Mouse (Mus musculus): ENCODE measurements around the gene Surf4. TPM values are rescaled to one million over a fixed set of nuclear protein-coding genes. Genes with fewer than 3 reads are reported as not detected.

The Surf4 gene
- polyA plus RNA-seq, 1 experiment from 2014 or later: 202 TPM

GRCm38 (mm10) chr2:26954735-26955395, 21.1 kb upstream of the Surf4 start:
- no peak overlapping the region for H3K27ac ChIP-seq (ENCODE audit: poor library complexity, severe bottlenecking)
- no peaks in the 10 kb centered on the region for H3K27me3 ChIP-seq (replicated peaks)
- H3K9me3 ChIP-seq (replicated peaks): no peaks in the 10 kb centered on the region
- H3K4me3 ChIP-seq: no peak overlapping the region
- no peak for ATAC-seq (ENCODE audit: insufficient number of reproducible peaks, low FRiP score)
- no peaks in the 10 kb centered on the region for H3K4me1 ChIP-seq (replicated peaks)
- H3K36me3 ChIP-seq: peaks cover 92% of the 10 kb centered on the region
- 86% methylated on average over 2 of the region's 2 CpGs for WGBS
- no peak overlapping the region for H3K4me2 ChIP-seq
- H3K9ac ChIP-seq: no peak overlapping the region

GRCm38 (mm10) chr2:26952866-26953265, 19.1 kb upstream of the Surf4 start:
- no peaks in the 10 kb centered on the region for H3K9me3 ChIP-seq (replicated peaks)
- H3K27ac ChIP-seq (ENCODE audit: poor library complexity, severe bottlenecking): no peak overlapping the region
- H3K4me1 ChIP-seq (replicated peaks): no peaks in the 10 kb centered on the region
- no peak for ATAC-seq (ENCODE audit: insufficient number of reproducible peaks, low FRiP score)
- H3K4me2 ChIP-seq: no peak overlapping the region
- WGBS: 82% methylated on average over 8 of the region's 8 CpGs
- H3K27me3 ChIP-seq (replicated peaks): no peaks in the 10 kb centered on the region
- H3K4me3 ChIP-seq: no peak overlapping the region
- H3K36me3 ChIP-seq: peaks cover 85% of the 10 kb centered on the region
- no peak overlapping the region for H3K9ac ChIP-seq

- H3K9me3 ChIP-seq (replicated peaks): no peaks in the 10 kb centered on the region
- no peak overlapping the region for H3K4me3 ChIP-seq
- no peak overlapping the region for H3K9ac ChIP-seq
- H3K4me2 ChIP-seq: no peak overlapping the region
- peaks cover 78% of the 10 kb centered on the region for H3K36me3 ChIP-seq
- WGBS: 87% methylated on average over 4 of the region's 4 CpGs
- H3K4me1 ChIP-seq (replicated peaks): no peaks in the 10 kb centered on the region
- no peak overlapping the region for H3K27ac ChIP-seq (ENCODE audit: poor library complexity, severe bottlenecking)
- no peaks in the 10 kb centered on the region for H3K27me3 ChIP-seq (replicated peaks)
- no peak for ATAC-seq (ENCODE audit: insufficient number of reproducible peaks, low FRiP score)
Observed at GRCm38 (mm10) chr2:26952193-26952592, 18.5 kb upstream of the Surf4 start.

DNA sequence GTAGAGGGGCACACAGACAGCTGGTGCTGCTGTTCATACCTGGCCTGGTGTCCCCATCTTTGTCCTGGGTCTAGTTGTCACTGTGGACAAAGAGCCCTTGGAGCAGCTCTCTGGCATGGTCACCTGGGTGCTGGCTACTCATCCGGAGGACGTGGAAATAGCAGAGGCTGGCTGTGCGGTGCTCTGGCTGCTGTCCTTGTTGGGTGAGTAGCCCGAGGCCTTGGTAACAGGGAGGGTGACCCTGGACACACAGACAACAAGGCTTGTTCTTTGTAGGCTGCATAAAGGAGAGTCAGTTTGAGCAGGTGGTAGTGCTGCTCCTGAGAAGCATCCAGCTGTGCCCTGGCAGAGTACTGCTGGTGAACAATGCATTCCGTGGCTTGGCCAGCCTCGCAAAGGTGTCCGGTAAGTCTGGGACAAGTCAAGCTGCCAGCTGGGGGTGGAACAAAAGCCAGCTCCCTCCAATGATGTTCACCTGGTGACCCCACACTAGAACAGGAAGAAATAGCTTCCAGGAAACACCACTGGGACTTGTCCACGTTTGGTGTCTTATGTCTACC, 17.7 kb upstream of the Surf4 start:
- Histone ChIP-seq H3K27me3 (replicated peaks) (no peaks in the 10 kb centered on the region), H3K36me3 (peaks cover 75% of the 10 kb centered on the region), H3K9me3 (replicated peaks) (no peaks in the 10 kb centered on the region), H3K4me3 (no peak overlapping the region), H3K9ac (no peak overlapping the region), H3K4me1 (replicated peaks) (no peaks in the 10 kb centered on the region), H3K27ac (ENCODE audit: poor library complexity, severe bottlenecking) (no peak overlapping the region), H3K4me2 (no peak overlapping the region)
- 86% methylated on average over 8 of the region's 8 CpGs for WGBS
- ATAC-seq (ENCODE audit: insufficient number of reproducible peaks, low FRiP score): no peak

GRCm38 (mm10) chr2:26950411-26950810, 16.7 kb upstream of the Surf4 start:
- Histone ChIP-seq H3K9me3 (replicated peaks) (no peaks in the 10 kb centered on the region), H3K4me3 (no peak overlapping the region), H3K4me2 (no peak overlapping the region), H3K27me3 (replicated peaks) (0 out of 2 replicates have a peak, but pooled peaks cover 2% of the 10 kb centered on the region), H3K9ac (no peak overlapping the region), H3K36me3 (peaks cover 66% of the 10 kb centered on the region), H3K27ac (ENCODE audit: poor library complexity, severe bottlenecking) (no peak overlapping the region), H3K4me1 (replicated peaks) (no peaks in the 10 kb centered on the region)
- no peak for ATAC-seq (ENCODE audit: insufficient number of reproducible peaks, low FRiP score)
- 82% methylated on average over 2 of the region's 2 CpGs for WGBS

DNA sequence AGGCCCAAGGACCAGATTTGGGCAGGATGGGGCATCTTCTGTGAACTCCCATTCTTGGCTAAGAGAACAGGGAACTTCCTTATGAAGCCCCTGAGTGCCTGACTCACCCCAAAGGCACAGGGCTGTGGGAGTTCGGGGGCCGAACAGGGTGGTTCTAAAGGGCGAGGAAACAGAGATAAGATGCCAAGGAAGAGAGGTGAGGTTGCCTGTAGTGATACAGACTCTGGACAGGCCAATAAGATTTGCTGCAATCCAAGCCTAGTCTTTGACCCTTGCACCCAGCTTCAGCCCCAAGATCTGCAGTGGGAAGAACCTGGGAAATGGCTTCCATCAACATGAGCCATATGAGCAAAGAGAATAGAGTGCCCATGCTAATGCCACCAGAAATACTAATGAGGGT, 9.5 kb upstream of the Surf4 start:
- WGBS: 64% methylated on average over 3 of the region's 3 CpGs
- no peaks in the 10 kb centered on the region for H3K9me3 ChIP-seq (replicated peaks)
- no peak overlapping the region for H3K4me2 ChIP-seq
- no peak overlapping the region for H3K4me3 ChIP-seq
- 0 out of 2 replicates have a peak, but pooled peaks cover 3% of the 10 kb centered on the region for H3K27me3 ChIP-seq (replicated peaks)
- H3K36me3 ChIP-seq: 0 out of 2 replicates have a peak, but pooled peaks cover 6% of the 10 kb centered on the region
- no peak overlapping the region for H3K9ac ChIP-seq
- ATAC-seq (ENCODE audit: insufficient number of reproducible peaks, low FRiP score): no peak
- no peaks in the 10 kb centered on the region for H3K4me1 ChIP-seq (replicated peaks)
- no peak overlapping the region for H3K27ac ChIP-seq (ENCODE audit: poor library complexity, severe bottlenecking)

GRCm38 (mm10) chr2:26941539-26941938, 7.8 kb upstream of the Surf4 start:
- Histone ChIP-seq H3K36me3 (0 out of 2 replicates have a peak, but pooled peaks cover 2% of the 10 kb centered on the region), H3K4me1 (replicated peaks) (no peaks in the 10 kb centered on the region), H3K4me3 (no peak overlapping the region), H3K27me3 (replicated peaks) (0 out of 2 replicates have a peak, but pooled peaks cover 3% of the 10 kb centered on the region), H3K4me2 (no peak overlapping the region), H3K27ac (ENCODE audit: poor library complexity, severe bottlenecking) (no peak overlapping the region), H3K9me3 (replicated peaks) (no peaks in the 10 kb centered on the region), H3K9ac (no peak overlapping the region)
- ATAC-seq (ENCODE audit: insufficient number of reproducible peaks, low FRiP score): peak; percentile 57; the same call in 1 of the 2 replicates
- WGBS: 34% methylated on average over 5 of the region's 5 CpGs

DNA sequence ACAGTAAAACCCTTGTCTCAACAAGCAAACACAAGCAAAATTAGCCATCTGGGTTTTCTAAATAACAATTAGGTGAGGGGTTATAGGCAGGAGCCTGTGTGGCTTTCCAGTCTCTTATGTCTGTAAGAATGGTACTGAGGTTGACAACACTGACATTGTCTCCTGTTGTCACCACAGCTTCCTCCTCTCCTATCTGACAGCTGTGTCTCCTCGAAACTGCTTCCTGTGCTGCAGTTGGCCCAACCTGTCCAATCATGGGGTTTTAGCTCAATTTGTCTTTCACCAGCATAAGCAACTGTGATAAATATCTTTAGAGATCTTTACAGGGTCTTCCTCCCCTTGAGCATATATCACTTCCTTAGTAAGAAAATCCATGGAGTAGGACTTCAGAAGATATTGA, 2.7 kb upstream of the Surf4 start:
- no peak overlapping the region for H3K27ac ChIP-seq (ENCODE audit: poor library complexity, severe bottlenecking)
- WGBS: 44% methylated on average over 1 of the region's 1 CpGs
- H3K4me2 ChIP-seq: no peak overlapping the region
- H3K4me3 ChIP-seq: no peak overlapping the region
- peaks cover 11% of the 10 kb centered on the region for H3K4me1 ChIP-seq (replicated peaks)
- H3K9me3 ChIP-seq (replicated peaks): no peaks in the 10 kb centered on the region
- H3K9ac ChIP-seq: no peak overlapping the region
- no peak for ATAC-seq (ENCODE audit: insufficient number of reproducible peaks, low FRiP score)
- no peaks in the 10 kb centered on the region for H3K27me3 ChIP-seq (replicated peaks)
- H3K36me3 ChIP-seq: peaks cover 5% of the 10 kb centered on the region

DNA sequence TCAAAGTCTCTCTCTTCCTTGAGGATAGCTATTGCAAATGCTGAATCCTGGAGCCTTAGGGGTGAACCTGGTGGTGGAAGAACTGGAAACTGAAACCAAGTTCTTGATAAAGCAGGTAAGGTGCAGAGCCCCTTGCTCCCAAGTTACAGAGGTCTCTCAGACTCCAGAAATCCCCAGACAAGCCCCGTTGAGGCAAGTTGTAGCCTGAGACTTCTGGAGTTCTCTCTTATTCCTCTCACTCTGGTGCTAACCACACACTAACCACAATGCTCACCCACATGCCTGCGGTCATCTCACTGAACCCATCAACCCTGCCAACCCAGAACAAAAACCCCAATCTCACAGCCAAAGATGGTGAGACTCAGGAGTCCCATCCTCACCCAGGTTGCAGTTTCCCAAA, 1.6 kb upstream of the Surf4 start:
- Histone ChIP-seq H3K27ac (ENCODE audit: poor library complexity, severe bottlenecking) (no peak overlapping the region), H3K4me1 (replicated peaks) (peaks cover 22% of the 10 kb centered on the region), H3K27me3 (replicated peaks) (no peaks in the 10 kb centered on the region), H3K4me3 (no peak overlapping the region), H3K9ac (no peak overlapping the region), H3K4me2 (no peak overlapping the region), H3K9me3 (replicated peaks) (no peaks in the 10 kb centered on the region), H3K36me3 (peaks cover 16% of the 10 kb centered on the region)
- 81% methylated on average over 2 of the region's 2 CpGs for WGBS
- no peak for ATAC-seq (ENCODE audit: insufficient number of reproducible peaks, low FRiP score)

- Histone ChIP-seq H3K4me3 (peak overlapping the region; percentile 93), H3K9me3 (replicated peaks) (no peaks in the 10 kb centered on the region), H3K27ac (ENCODE audit: poor library complexity, severe bottlenecking) (peak overlapping the region; percentile 85), H3K4me1 (replicated peaks) (peaks cover 43% of the 10 kb centered on the region), H3K4me2 (peak overlapping the region; percentile 80), H3K9ac (peak overlapping the region; percentile 100), H3K27me3 (replicated peaks) (no peaks in the 10 kb centered on the region), H3K36me3 (peaks cover 38% of the 10 kb centered on the region)
- WGBS: under 1% methylated on average over 47 of the region's 49 CpGs
- peak; percentile 46 for ATAC-seq (ENCODE audit: insufficient number of reproducible peaks, low FRiP score)
Observed at GRCm38 (mm10) chr2:26932473-26933303, 1.0 kb downstream of the Surf4 start.

DNA sequence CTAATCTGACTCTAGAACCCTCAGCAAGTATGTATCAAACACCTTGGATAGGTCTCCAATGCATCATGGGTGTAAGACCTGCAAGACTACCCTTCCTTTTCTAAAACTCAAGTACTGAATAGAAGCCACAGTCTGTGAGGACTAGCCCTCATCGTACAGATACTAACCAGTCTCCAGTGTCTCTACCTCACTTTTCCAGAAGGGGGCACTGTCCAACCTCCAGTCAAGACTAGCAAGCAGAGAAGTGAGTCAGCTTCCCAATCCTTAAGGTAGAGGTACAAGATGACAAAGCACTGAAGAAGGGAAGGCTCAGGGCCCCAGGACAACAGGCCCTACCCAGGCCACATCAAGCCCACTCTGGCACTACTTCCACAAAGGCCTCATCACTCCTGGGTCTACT, 3.3 kb downstream of the Surf4 start:
- ATAC-seq (ENCODE audit: insufficient number of reproducible peaks, low FRiP score): no peak
- H3K27ac ChIP-seq (ENCODE audit: poor library complexity, severe bottlenecking): no peak overlapping the region
- H3K27me3 ChIP-seq (replicated peaks): no peaks in the 10 kb centered on the region
- no peak overlapping the region for H3K4me2 ChIP-seq
- H3K4me1 ChIP-seq (replicated peaks): peaks cover 43% of the 10 kb centered on the region
- H3K9ac ChIP-seq: no peak overlapping the region
- no peak overlapping the region for H3K4me3 ChIP-seq
- WGBS: 63% methylated on average over 1 of the region's 1 CpGs
- H3K36me3 ChIP-seq: peaks cover 60% of the 10 kb centered on the region
- H3K9me3 ChIP-seq (replicated peaks): no peaks in the 10 kb centered on the region

Data from heart, embryonic 12.5 days (tissue).